Mouse (Mus musculus): ENCODE measurements around the gene Zfp131. TPM values are rescaled to one million over a fixed set of nuclear protein-coding genes. Genes with fewer than 3 reads are reported as not detected.
A peak's percentile ranks its signal among the peaks of the same experiment; 100 is the strongest.

Zfp131 gene
- total and polyA plus RNA-seq, 3 experiments = 31.3 to 61.4 (median 49.3) TPM

DNA sequence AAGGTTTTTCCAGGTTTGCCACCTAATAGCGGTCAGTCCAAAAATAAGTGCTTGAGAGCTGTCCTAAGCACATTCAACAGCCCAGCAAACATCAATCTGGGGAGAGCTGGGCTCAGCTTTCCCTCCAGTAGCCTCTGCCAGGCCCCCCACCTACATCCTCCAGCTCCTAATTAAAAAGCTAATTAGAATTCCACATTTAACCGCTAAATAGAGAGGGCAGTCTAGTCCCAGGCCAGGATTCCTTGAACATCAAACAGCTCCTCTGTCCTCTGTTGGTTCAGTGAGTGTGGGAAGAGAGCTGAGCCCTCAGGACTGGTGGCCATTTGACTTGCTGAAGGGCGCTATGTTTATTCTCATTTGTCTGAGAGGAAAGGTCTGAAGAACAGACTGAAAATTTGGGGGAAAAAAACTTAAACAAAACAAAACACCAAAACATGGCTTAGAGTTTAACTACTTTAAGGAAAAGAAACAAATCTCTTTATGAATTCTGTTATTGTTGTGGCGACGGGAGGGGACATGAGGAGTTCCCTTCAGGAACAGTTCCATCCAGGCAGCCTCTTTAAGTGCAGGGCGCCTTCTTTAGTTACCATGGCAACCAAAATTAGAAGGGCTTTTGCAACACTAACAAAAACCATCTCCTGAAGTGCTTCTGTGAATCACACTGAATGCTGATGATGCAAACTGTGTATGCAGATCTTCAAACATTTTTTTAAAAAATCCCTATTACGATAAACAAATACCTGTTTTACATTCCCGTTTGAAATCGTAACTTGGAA, 36.6 kb downstream of the Zfp131 start:
- peaks cover 0 to 38% of the 10 kb centered on the region in 2 experiments for H3K36me3 ChIP-seq (replicated peaks in 1 of 2; ENCODE audit: control insufficient read depth in 1 of 2, insufficient read depth in 1 of 2, low read length in 1 of 2)
- H3K79me2 ChIP-seq (replicated peaks; ENCODE audit: control insufficient read depth, extremely low read depth, insufficient read depth, poor library complexity, severe bottlenecking) = no peaks in the 10 kb centered on the region
- dilution Hi-C loops (cut with MboI; ENCODE audit: extremely low pct_ligation_motif_present, extremely low pct_unique_long_range_greater_than_20kb, low sequenced_read_pairs) = no loop called here
- no peaks in the 10 kb centered on the region for H3K9me3 ChIP-seq (replicated peaks; ENCODE audit: low read length)
- no peak overlapping the region for H3K9ac ChIP-seq (ENCODE audit: insufficient read depth, low read depth)
- H3K4me1 ChIP-seq (ENCODE audit: control insufficient read depth in 1 of 2, insufficient read depth in 2 of 2) = peaks cover 3 to 14% of the 10 kb centered on the region in 2 experiments; a peak in 1 of 4 replicates
- TF ChIP-seq MAX (IDR thresholded peaks at IDR 0.05; ENCODE audit: low read length) = no peak
- H3K27me3 ChIP-seq (replicated peaks) = no peaks in the 10 kb centered on the region
- H3K4me3 ChIP-seq (replicated peaks in 1 of 3; ENCODE audit: low read depth in 2 of 3, low read length in 2 of 3, poor library complexity in 1 of 3) = no peak overlapping the region
- in situ Hi-C loops (cut with MboI; ENCODE audit: low pct_ligation_motif_present, low pct_unique_long_range_greater_than_20kb, low sequenced_read_pairs) = no loop called here
- no peak overlapping the region for H3K27ac ChIP-seq (ENCODE audit: insufficient read depth, low read depth)
- DNase-seq (ENCODE audit: extremely low read depth) = no peak
- H3K4me2 ChIP-seq (ENCODE audit: insufficient read depth, low read depth, poor library complexity, severe bottlenecking) = no peak overlapping the region

DNA sequence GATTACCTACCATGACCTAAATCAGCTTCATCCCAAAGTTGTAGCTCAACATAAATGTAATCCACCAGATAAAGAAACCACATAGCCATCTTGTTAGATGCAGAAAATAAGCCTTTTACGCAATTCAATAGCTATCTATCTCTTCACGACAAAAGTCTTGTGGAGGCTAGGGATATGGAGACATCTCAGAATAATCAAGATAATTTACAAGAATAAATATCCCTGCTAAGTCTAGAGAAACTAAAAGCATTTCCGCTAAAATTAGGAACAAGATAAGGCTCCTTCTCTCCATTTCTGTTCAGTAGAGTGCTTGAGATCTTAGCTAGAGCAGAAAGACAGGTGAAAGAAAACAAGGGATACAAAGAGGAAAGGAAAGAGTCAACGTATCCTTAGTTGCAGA, 43.8 kb downstream of the Zfp131 start:
- in situ Hi-C loops (cut with MboI; ENCODE audit: low pct_ligation_motif_present, low pct_unique_long_range_greater_than_20kb, low sequenced_read_pairs) = loop anchor here (25.0 kb wide), 1 partner anchor 90 kb away; the partner anchor contains the start of genes AF067063 and D13Ertd608e
- no peak for DNase-seq (ENCODE audit: extremely low read depth)

DNA sequence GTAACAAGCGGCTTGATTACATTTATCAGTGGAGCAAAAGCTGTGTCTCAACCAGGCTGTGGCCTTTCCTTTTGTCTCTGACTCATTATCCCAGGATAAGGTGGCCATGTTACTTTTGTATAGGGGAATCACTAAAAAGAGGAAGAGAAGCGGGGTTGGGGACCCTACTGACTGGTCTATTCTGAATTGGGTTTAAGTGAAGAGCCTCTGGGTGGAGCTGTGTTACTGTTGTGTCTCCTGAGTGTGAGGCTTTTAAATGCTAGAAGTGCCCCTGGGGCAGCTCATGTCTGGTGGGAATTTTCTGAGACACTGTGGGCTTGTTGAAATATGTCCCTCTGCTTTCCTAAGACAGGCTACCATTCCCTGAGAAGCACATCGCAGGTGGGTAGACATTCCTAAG, 47.2 kb downstream of the Zfp131 start:
- DNase-seq (ENCODE audit: extremely low read depth) = peak; percentile 59
- Histone ChIP-seq H3K4me3 (replicated peaks in 1 of 3; ENCODE audit: low read depth in 2 of 3, low read length in 2 of 3, poor library complexity in 1 of 3) (peak overlapping the region in 2 of 3 experiments; percentile 51), H3K79me2 (replicated peaks; ENCODE audit: control insufficient read depth, extremely low read depth, insufficient read depth, poor library complexity, severe bottlenecking) (no peaks in the 10 kb centered on the region), H3K9ac (ENCODE audit: insufficient read depth, low read depth) (no peak overlapping the region), H3K27ac (ENCODE audit: insufficient read depth, low read depth) (no peak overlapping the region), H3K27me3 (replicated peaks) (no peaks in the 10 kb centered on the region), H3K9me3 (replicated peaks; ENCODE audit: low read length) (peaks cover 2% of the 10 kb centered on the region), H3K36me3 (replicated peaks in 1 of 2; ENCODE audit: control insufficient read depth in 1 of 2, insufficient read depth in 1 of 2, low read length in 1 of 2) (peaks cover 0 to 15% of the 10 kb centered on the region in 2 experiments), H3K4me1 (ENCODE audit: control insufficient read depth in 1 of 2, insufficient read depth in 2 of 2) (peaks cover 0 to 31% of the 10 kb centered on the region in 2 experiments; a peak in 2 of 4 replicates), H3K4me2 (ENCODE audit: insufficient read depth, low read depth, poor library complexity, severe bottlenecking) (peak overlapping the region; percentile 93)
- in situ Hi-C loops (cut with MboI; ENCODE audit: low pct_ligation_motif_present, low pct_unique_long_range_greater_than_20kb, low sequenced_read_pairs) (loop anchor here (25.0 kb wide), 1 partner anchor 94 kb away; the partner anchor contains the start of genes AF067063 and D13Ertd608e), dilution Hi-C loops (cut with MboI; ENCODE audit: extremely low pct_ligation_motif_present, extremely low pct_unique_long_range_greater_than_20kb, low sequenced_read_pairs) (no loop called here)
- TF ChIP-seq CTCF (conservative IDR thresholded peaks at IDR 0.05 in 1 of 2, IDR thresholded peaks at IDR 0.05 in 1 of 2; ENCODE audit: low read depth in 2 of 2, low read length in 2 of 2) (peak in 1 of 2 experiments; percentile 58; a peak in 2 of 4 replicates), RCOR1 (conservative IDR thresholded peaks at IDR 0.05; ENCODE audit: low read depth, low read length) (no peak), RAD21 (IDR thresholded peaks at IDR 0.05; ENCODE audit: low read depth, low read length) (peak; percentile 50), ELF1 (IDR thresholded peaks at IDR 0.05; ENCODE audit: low read depth, low read length) (0 out of 2 replicates have a peak, but pooled peaks have one; percentile 16), SMC3 (IDR thresholded peaks at IDR 0.05; ENCODE audit: low read depth, low read length) (peak; percentile 10; the same call in 1 of the 2 replicates), BHLHE40 (IDR thresholded peaks at IDR 0.05; ENCODE audit: low read depth, low read length) (no peak), PAX5 (IDR thresholded peaks at IDR 0.05; ENCODE audit: low read length) (no peak)

More for the DNA sequence above, 43.8 kb downstream of the Zfp131 start:
- H3K36me3 ChIP-seq (replicated peaks in 1 of 2; ENCODE audit: control insufficient read depth in 1 of 2, insufficient read depth in 1 of 2, low read length in 1 of 2) = peaks cover 0 to 33% of the 10 kb centered on the region in 2 experiments
- no peak overlapping the region for H3K4me3 ChIP-seq (replicated peaks in 1 of 3; ENCODE audit: low read depth in 2 of 3, low read length in 2 of 3, poor library complexity in 1 of 3)
- TF ChIP-seq IRF4 (IDR thresholded peaks at IDR 0.05; ENCODE audit: low read depth, low read length) (no peak), MXI1 (IDR thresholded peaks at IDR 0.05; ENCODE audit: low read depth, low read length) (no peak), NELFE (IDR thresholded peaks at IDR 0.05; ENCODE audit: low read depth, low read length) (no peak)
- dilution Hi-C loops (cut with MboI; ENCODE audit: extremely low pct_ligation_motif_present, extremely low pct_unique_long_range_greater_than_20kb, low sequenced_read_pairs) = no loop called here
- H3K79me2 ChIP-seq (replicated peaks; ENCODE audit: control insufficient read depth, extremely low read depth, insufficient read depth, poor library complexity, severe bottlenecking) = no peaks in the 10 kb centered on the region
- no peaks in the 10 kb centered on the region for H3K27me3 ChIP-seq (replicated peaks)
- H3K4me1 ChIP-seq (ENCODE audit: control insufficient read depth in 1 of 2, insufficient read depth in 2 of 2) = peaks cover 0 to 24% of the 10 kb centered on the region in 2 experiments; a peak in 2 of 4 replicates
- H3K9ac ChIP-seq (ENCODE audit: insufficient read depth, low read depth) = no peak overlapping the region
- peaks cover 2% of the 10 kb centered on the region for H3K9me3 ChIP-seq (replicated peaks; ENCODE audit: low read length)
- H3K27ac ChIP-seq (ENCODE audit: insufficient read depth, low read depth) = no peak overlapping the region
- no peak overlapping the region for H3K4me2 ChIP-seq (ENCODE audit: insufficient read depth, low read depth, poor library complexity, severe bottlenecking)
